Mouse (Mus musculus): Measurements from ENCODE around the gene Bola2. TPM values are rescaled to one million over a fixed set of nuclear protein-coding genes. Genes with fewer than 3 reads are reported as not detected.

The Bola2 gene
- polyA plus RNA-seq, 1 experiment from 2014 or later, result 123 TPM

DNA sequence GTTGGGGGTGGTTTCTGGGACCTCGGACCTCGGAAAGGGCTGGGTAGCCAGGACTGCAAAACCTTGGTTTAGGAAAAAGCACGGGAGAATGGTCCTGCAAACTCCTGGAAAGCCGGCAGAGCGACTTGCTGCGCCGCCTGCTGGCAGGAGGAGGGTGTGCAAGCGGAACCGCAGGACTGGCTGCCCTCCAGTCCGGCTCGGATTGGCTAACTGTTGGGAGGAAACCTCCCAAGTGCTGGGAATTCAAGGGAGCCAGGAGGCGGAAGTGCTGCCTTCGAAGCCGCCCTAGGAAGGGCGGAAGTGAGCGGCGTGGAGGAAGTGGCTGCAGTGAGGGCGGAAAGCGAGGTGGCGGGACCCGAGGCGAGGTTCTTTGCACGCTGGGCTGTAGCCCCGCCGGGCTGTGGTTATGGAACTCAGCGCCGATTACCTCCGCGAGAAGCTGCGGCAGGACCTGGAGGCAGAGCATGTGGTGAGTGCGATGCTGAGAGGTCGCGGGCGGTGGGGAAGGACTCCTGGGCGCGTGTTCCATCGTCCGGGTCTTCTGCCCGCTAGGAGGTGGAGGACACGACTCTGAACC lies 518 bp downstream of the Bola2 start, which contains the start of gene Slx1b:
Gene Slx1b, minus strand, starts transcription at position 154 of the 577 bp plus-strand sequence.
- Histone ChIP-seq H3K9me3 (ENCODE audit: low read depth, low read length) (no peaks in the 10 kb centered on the region), H3K4me1 (ENCODE audit: insufficient read depth) (peaks cover 8% of the 10 kb centered on the region), H3K4me3 (ENCODE audit: low read depth, low read length) (peak within 1 kb of the TSS; percentile 81), H3K36me3 (ENCODE audit: insufficient read depth) (peaks cover 22% of the 10 kb centered on the region), H3K27me3 (ENCODE audit: insufficient read depth, low read length) (no peaks in the 10 kb centered on the region), H3K4me2 (peak within 1 kb of the TSS; percentile 94), H3K27ac (ENCODE audit: low read depth) (peak within 1 kb of the TSS; percentile 98), H3K9ac (peak within 1 kb of the TSS; percentile 90)
- TF ChIP-seq CTCF (IDR thresholded peaks at IDR 0.05; ENCODE audit: low read depth), result peak; percentile 99
- ATAC-seq (ENCODE audit: insufficient read depth) (peak; percentile 97), DNase-seq (peak; percentile 99)
- WGBS, result under 1% methylated on average over 40 of the region's 40 CpGs

DNA sequence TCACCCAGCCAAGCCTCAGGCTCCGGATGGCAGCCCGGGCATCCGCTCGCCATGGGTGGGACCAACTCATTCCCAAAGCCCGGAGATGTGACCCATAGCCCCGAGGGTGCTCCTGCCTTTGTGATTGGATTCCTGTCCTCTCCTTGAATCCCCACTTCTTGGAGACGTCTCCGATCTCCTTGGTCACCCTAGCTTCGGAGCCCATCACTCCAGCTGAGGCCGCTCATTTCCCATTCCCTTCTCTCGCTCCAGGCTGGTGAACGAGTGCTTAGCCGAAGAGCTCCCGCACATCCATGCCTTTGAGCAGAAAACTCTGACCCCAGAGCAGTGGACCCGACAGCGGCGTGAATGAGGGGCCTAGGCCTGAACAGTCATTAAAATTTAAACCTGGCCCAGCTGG lies 1.1 kb downstream of the Bola2 start:
- Histone ChIP-seq H3K4me3 (ENCODE audit: low read depth, low read length) (peak overlapping the region; percentile 81), H3K27ac (ENCODE audit: low read depth) (no peak overlapping the region), H3K27me3 (ENCODE audit: insufficient read depth, low read length) (no peaks in the 10 kb centered on the region), H3K4me2 (peak overlapping the region; percentile 94), H3K4me1 (ENCODE audit: insufficient read depth) (peaks cover 8% of the 10 kb centered on the region), H3K36me3 (ENCODE audit: insufficient read depth) (peaks cover 16% of the 10 kb centered on the region), H3K9me3 (ENCODE audit: low read depth, low read length) (no peaks in the 10 kb centered on the region), H3K9ac (peak overlapping the region; percentile 90)
- ATAC-seq (ENCODE audit: insufficient read depth) (no peak), DNase-seq (no peak)
- 3% methylated on average over 17 of the region's 17 CpGs for WGBS
- TF ChIP-seq CTCF (IDR thresholded peaks at IDR 0.05; ENCODE audit: low read depth), result no peak

DNA sequence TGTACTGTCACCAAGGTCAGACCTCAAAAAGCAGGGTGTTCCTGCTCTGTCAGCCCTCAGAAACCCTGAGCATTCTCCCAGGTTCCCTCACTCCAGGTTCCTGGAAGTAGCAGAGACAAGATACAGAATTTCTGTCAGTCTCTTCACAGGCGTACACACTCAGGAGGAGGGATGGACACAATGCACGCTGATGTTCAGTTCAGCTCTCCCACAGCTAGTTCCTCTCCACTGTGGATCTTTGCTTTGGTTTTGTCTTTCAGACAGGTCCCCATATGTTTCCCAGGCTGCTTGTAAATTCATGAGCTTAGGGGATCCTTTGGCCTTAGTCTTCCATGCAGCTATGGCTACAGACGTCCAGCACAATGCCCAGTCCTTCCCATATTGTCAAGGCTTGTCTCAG lies 1.7 kb downstream of the Bola2 start:
- Histone ChIP-seq H3K9me3 (ENCODE audit: low read depth, low read length) (no peaks in the 10 kb centered on the region), H3K9ac (peak overlapping the region; percentile 90), H3K4me1 (ENCODE audit: insufficient read depth) (peaks cover 8% of the 10 kb centered on the region), H3K36me3 (ENCODE audit: insufficient read depth) (peaks cover 10% of the 10 kb centered on the region), H3K27me3 (ENCODE audit: insufficient read depth, low read length) (no peaks in the 10 kb centered on the region), H3K27ac (ENCODE audit: low read depth) (no peak overlapping the region), H3K4me3 (ENCODE audit: low read depth, low read length) (peak overlapping the region; percentile 81), H3K4me2 (peak overlapping the region; percentile 94)
- no peak for ATAC-seq (ENCODE audit: insufficient read depth)
- DNase-seq, result no peak
- no peak for TF ChIP-seq CTCF (IDR thresholded peaks at IDR 0.05; ENCODE audit: low read depth)
- WGBS, result 74% methylated on average over 3 of the region's 3 CpGs

DNA sequence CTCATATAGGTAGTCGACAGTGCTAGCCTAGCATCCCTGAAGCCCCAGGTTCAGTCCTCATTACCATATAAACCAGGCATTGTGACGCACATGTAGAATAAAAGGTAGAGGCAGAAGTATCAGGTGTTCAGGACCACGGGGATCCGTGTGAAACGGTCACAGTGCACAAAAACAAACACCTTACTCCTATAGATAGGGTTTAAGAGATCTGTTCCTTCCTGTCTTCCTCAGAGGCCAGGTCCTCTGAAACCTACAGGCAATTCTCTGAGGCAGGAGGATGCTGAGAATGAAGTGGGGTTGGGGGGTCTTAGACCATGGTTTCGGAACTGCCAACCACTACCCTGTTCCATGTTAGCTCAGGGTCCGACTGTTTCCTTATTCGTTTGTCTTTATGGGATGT lies 2.6 kb downstream of the Bola2 start:
- Histone ChIP-seq H3K27ac (ENCODE audit: low read depth) (no peak overlapping the region), H3K9ac (no peak overlapping the region), H3K4me2 (no peak overlapping the region), H3K9me3 (ENCODE audit: low read depth, low read length) (no peaks in the 10 kb centered on the region), H3K36me3 (ENCODE audit: insufficient read depth) (peaks cover under 1% of the 10 kb centered on the region; the same call in 1 of the 2 replicates), H3K27me3 (ENCODE audit: insufficient read depth, low read length) (0 out of 2 replicates have a peak, but pooled peaks cover 3% of the 10 kb centered on the region), H3K4me3 (ENCODE audit: low read depth, low read length) (no peak overlapping the region), H3K4me1 (ENCODE audit: insufficient read depth) (peaks cover 8% of the 10 kb centered on the region)
- ATAC-seq (ENCODE audit: insufficient read depth) (no peak), DNase-seq (no peak)
- TF ChIP-seq CTCF (IDR thresholded peaks at IDR 0.05; ENCODE audit: low read depth), result no peak
- 91% methylated on average over 8 of the region's 8 CpGs for WGBS

DNA sequence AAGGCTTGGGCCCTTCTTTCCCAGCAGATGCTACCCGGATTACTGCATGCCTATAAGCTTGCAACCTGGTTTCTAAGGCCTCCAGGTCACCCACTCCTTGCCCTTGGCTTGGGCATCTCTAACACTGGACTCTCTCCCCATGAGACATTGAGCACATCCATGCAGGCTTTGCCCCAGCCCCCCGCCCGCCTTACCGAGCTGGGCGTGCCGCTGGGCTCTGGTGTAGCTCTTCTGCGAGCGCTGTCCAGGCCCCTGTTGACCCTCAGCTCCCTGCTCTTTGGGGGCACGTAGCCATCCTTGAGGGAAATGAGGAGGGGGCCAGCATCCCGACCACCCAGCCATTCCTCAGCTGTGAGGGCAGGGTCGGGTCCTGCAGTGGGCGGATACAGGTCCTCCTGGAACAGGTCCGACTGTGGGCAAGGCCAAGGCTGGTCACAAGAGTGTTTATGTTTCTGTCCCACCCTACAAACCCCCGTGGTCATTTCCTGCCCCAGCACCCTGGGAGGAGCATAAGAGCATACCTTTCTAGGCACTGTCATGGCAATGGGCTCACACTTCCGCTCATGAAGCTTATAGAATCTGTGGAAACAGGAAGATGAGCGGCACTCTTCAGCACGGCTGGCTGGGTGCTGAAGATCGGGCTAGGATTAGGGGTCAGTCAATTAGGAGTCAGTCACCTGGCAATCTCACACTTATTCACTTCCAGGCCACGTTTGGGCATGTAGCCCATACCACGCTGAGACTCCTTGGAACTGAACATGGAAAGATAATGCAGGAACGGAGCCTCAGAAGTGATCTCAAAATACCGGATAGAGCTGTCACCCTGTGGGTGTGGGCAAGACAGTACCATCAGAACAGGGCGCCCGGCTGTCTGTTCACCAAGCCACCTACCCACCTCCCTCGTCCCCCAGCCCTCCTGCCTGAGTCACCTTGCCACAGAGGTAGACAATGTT lies 5.1 kb downstream of the Bola2 start:
- ATAC-seq (ENCODE audit: insufficient read depth) (no peak), DNase-seq (no peak)
- H3K9me3 ChIP-seq (ENCODE audit: low read depth, low read length), result no peaks in the 10 kb centered on the region
- no peak overlapping the region for H3K9ac ChIP-seq
- no peak overlapping the region for H3K4me3 ChIP-seq (ENCODE audit: low read depth, low read length)
- no peak overlapping the region for H3K27ac ChIP-seq (ENCODE audit: low read depth)
- H3K4me2 ChIP-seq, result 0 out of 2 replicates have a peak overlapping the region, but pooled peaks have one; percentile 38
- H3K4me1 ChIP-seq (ENCODE audit: insufficient read depth), result peaks cover 3% of the 10 kb centered on the region
- WGBS, result 78% methylated on average over 25 of the region's 25 CpGs
- no peaks in the 10 kb centered on the region for H3K36me3 ChIP-seq (ENCODE audit: insufficient read depth)
- TF ChIP-seq CTCF (IDR thresholded peaks at IDR 0.05; ENCODE audit: low read depth), result no peak
- peaks cover 19% of the 10 kb centered on the region; the same call in 1 of the 2 replicates for H3K27me3 ChIP-seq (ENCODE audit: insufficient read depth, low read length)

DNA sequence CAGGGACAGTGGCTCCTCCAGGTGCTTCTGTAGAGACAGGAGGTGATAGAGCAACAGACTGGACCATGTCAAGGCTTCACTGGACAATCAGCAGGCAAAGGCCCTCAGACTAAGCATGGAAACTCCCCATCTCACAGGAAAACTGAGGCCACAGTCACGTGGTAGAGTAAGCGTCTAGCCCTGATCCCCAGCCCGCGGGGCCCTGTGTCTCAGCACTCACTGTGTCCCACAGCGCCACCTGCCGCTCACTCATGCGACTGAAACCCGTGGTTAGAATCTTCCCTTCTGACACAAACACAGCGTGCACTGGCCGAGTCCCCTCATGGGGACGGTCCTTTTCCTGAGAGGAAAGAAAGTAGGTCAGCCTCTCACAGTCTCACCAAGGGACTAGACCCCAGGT lies 5.9 kb downstream of the Bola2 start:
- ATAC-seq (ENCODE audit: insufficient read depth) (peak; percentile 53), DNase-seq (peak; percentile 95)
- H3K27ac ChIP-seq (ENCODE audit: low read depth), result no peak overlapping the region
- TF ChIP-seq CTCF (IDR thresholded peaks at IDR 0.05; ENCODE audit: low read depth), result peak; percentile 92
- H3K4me2 ChIP-seq, result peak overlapping the region; percentile 38
- H3K36me3 ChIP-seq (ENCODE audit: insufficient read depth), result no peaks in the 10 kb centered on the region
- H3K4me3 ChIP-seq (ENCODE audit: low read depth, low read length), result no peak overlapping the region
- 0% methylated on average over 11 of the region's 11 CpGs for WGBS
- peaks cover 3% of the 10 kb centered on the region for H3K4me1 ChIP-seq (ENCODE audit: insufficient read depth)
- 0 out of 2 replicates have a peak overlapping the region, but pooled peaks have one; percentile 32 for H3K9ac ChIP-seq
- H3K27me3 ChIP-seq (ENCODE audit: insufficient read depth, low read length), result peaks cover 19% of the 10 kb centered on the region; the same call in 1 of the 2 replicates
- no peaks in the 10 kb centered on the region for H3K9me3 ChIP-seq (ENCODE audit: low read depth, low read length)

All from lung, embryonic 14.5 days (tissue).